Mouse (Mus musculus) liver, adult 2 months (tissue): ENCODE measurements around the gene Vmn1r91. TPM values are rescaled to one million over a fixed set of nuclear protein-coding genes. Genes with fewer than 3 reads are reported as not detected.
"Not testable (repeated sequence)": the region's sequence is repeated elsewhere in the genome, so short reads cannot be mapped to it uniquely, and the experiment has no call there.

Source experiments
- DNase-seq: peaks from one replicate; pipeline ENCODE4 v3.0.0-alpha.2; 2011; ENCODE audit warnings: low read depth, low spot score; ENCODE audit errors: extremely low read depth
- H3K27ac ChIP-seq: fragments of 200-500 bp; replicated peaks from 2 replicates; pipeline ENCODE4 v1.5.1; 2012; ENCODE audit warnings: low read depth, mild to moderate bottlenecking, control low read depth, inconsistent platforms, low read length; ENCODE audit not compliant: insufficient read depth
- H3K27me3 ChIP-seq: fragments of 200-500 bp; 2 replicates; pipeline ENCODE4 v1.6.1; 2012; ENCODE audit warnings: mild to moderate bottlenecking, moderate library complexity, low read length, inconsistent platforms; ENCODE audit not compliant: control insufficient read depth, insufficient read depth
- H3K36me3 ChIP-seq: fragments of 200-500 bp; 2 replicates; pipeline ENCODE4 v1.6.1; 2012; ENCODE audit warnings: low read length, inconsistent platforms; ENCODE audit not compliant: control insufficient read depth, insufficient read depth
- H3K4me1 ChIP-seq: fragments of 200-500 bp; 2 replicates; pipeline ENCODE4 v1.6.1; 2011; ENCODE audit warnings: low read length; ENCODE audit not compliant: control insufficient read depth, insufficient read depth
- H3K4me3 ChIP-seq: fragments of 200-500 bp; 2 replicates; pipeline ENCODE4 v1.5.1; 2011; ENCODE audit warnings: low read depth, mild to moderate bottlenecking, control low read depth, low read length, moderate library complexity; ENCODE audit not compliant: insufficient read depth
- H3K79me2 ChIP-seq: fragments of 200-500 bp; 2 replicates; pipeline ENCODE4 v1.6.1; 2012; ENCODE audit warnings: inconsistent platforms, mild to moderate bottlenecking, low read length, moderate library complexity; ENCODE audit not compliant: control insufficient read depth, insufficient read depth
- H3K9ac ChIP-seq: fragments of 200-500 bp; 2 replicates; pipeline ENCODE4 v1.6.1; 2012; ENCODE audit warnings: low read depth, mild to moderate bottlenecking, control low read depth, inconsistent platforms, low read length
- WGBS: fragments of 180-500 bp; shearing (Covaris S2); methylation state at CpG from one replicate; pipeline ENCODE4 v1.1.7; 2018; 5-methylcytosine and 5-hydroxymethylcytosine counted together
- polyA plus RNA-seq: library from polyadenylated mRNA; depleted of rRNA; stranded (reverse); fragments of >200 nt; gene quantifications from 2 replicates; pipeline ENCODE4 v1.2.3, GENCODE M21; 2012; rRNA removed
- total RNA-seq: library from RNA; depleted of rRNA; stranded (reverse); fragments of >200 nt; gene quantifications from 2 replicates; pipeline ENCODE4 v1.2.3, GENCODE M21; 2014; rRNA removed

The Vmn1r91 gene
- total RNA-seq = not detected in 2 replicates
- polyA plus RNA-seq = not detected in 2 replicates

- not testable (repeated sequence) for H3K4me1 ChIP-seq, H3K9ac ChIP-seq, H3K4me3 ChIP-seq, H3K79me2 ChIP-seq, DNase-seq, H3K27me3 ChIP-seq, H3K27ac ChIP-seq, H3K36me3 ChIP-seq
- WGBS = 70% methylated on average over 5 of the region's 5 CpGs
These were observed at the start of gene Vmn1r91 for GRCm38 (mm10) chr7:20099380-20099779. TSS of gene Vmn1r91 (plus strand) at chr7:20099680.

- H3K9ac ChIP-seq = not testable (repeated sequence)
- 70% methylated on average over 4 of the region's 4 CpGs for WGBS
These were observed 35.4 kb upstream of the Vmn1r91 start for GRCm38 (mm10) chr7:20064100-20064499.

GRCm38 (mm10) chr7:20078118-20078517 is 21.4 kb upstream of the Vmn1r91 start:
- H3K36me3 ChIP-seq, H3K79me2 ChIP-seq, H3K27ac ChIP-seq, H3K4me1 ChIP-seq, H3K4me3 ChIP-seq, H3K27me3 ChIP-seq, H3K9ac ChIP-seq, DNase-seq: not testable (repeated sequence)
- 71% methylated on average over 18 of the region's 18 CpGs for WGBS

More at GRCm38 (mm10) chr7:20064100-20064499, 35.4 kb upstream of the Vmn1r91 start:
- H3K4me1 ChIP-seq, H3K27ac ChIP-seq, H3K79me2 ChIP-seq, H3K36me3 ChIP-seq, H3K4me3 ChIP-seq, DNase-seq, H3K27me3 ChIP-seq: not testable (repeated sequence)

GRCm38 (mm10) chr7:20122479-20122878 is 23.0 kb downstream of the Vmn1r91 start, which contains the start of gene Gm16442:
TSS of gene Gm16442 (minus strand) at chr7:20122579.
- no CpG with 5 or more reads among the region's 2 CpGs for WGBS
- not testable (repeated sequence) for H3K27me3 ChIP-seq, H3K36me3 ChIP-seq, DNase-seq, H3K4me3 ChIP-seq, H3K27ac ChIP-seq, H3K9ac ChIP-seq, H3K4me1 ChIP-seq, H3K79me2 ChIP-seq

- not testable (repeated sequence) for H3K9ac ChIP-seq, H3K4me1 ChIP-seq, H3K36me3 ChIP-seq, H3K79me2 ChIP-seq, H3K27ac ChIP-seq, H3K4me3 ChIP-seq, H3K27me3 ChIP-seq, DNase-seq
- no CpG with 5 or more reads among the region's 5 CpGs for WGBS
These were observed 39.5 kb downstream of the Vmn1r91 start, which contains the start of gene Vmn1r93 for GRCm38 (mm10) chr7:20138988-20139387. TSS of gene Vmn1r93 (minus strand) at chr7:20139088.

Other genes with a start within 250 kb of the Vmn1r91 start
- not detected in 2 replicates for gene Gm19345, start 247.7 kb upstream of the Vmn1r91 start, total RNA-seq
- 0.11 TPM in 1 of 2 replicates, not detected in the other for gene Gm19345, start 247.7 kb upstream of the Vmn1r91 start, polyA plus RNA-seq
- gene Ceacam16, start 238.4 kb upstream of the Vmn1r91 start, total RNA-seq = 0.09 and 0.34 TPM in 2 replicates
- gene Ceacam16, start 238.4 kb upstream of the Vmn1r91 start, polyA plus RNA-seq = 0.09 and 0.11 TPM in 2 replicates
- gene Ceacam19, start 211.7 kb upstream of the Vmn1r91 start, total RNA-seq = not detected in 2 replicates
- not detected in 2 replicates for gene Ceacam19, start 211.7 kb upstream of the Vmn1r91 start, polyA plus RNA-seq
- gene Pvr, start 178.5 kb upstream of the Vmn1r91 start, total RNA-seq = 5.1 and 7.6 TPM in 2 replicates
- gene Pvr, start 178.5 kb upstream of the Vmn1r91 start, polyA plus RNA-seq = 3.4 and 6.8 TPM in 2 replicates
- gene Igsf23, start 148.9 kb upstream of the Vmn1r91 start, total RNA-seq = 0.09 and 0.13 TPM in 2 replicates
- 0.78 and 1.6 TPM in 2 replicates for gene Igsf23, start 148.9 kb upstream of the Vmn1r91 start, polyA plus RNA-seq
- not detected in 2 replicates for gene Ceacam20, start 134.3 kb upstream of the Vmn1r91 start, total RNA-seq
- gene Ceacam20, start 134.3 kb upstream of the Vmn1r91 start, polyA plus RNA-seq = not detected in 2 replicates
- not detected in 2 replicates for gene Nlrp9b, start 108.2 kb upstream of the Vmn1r91 start, total RNA-seq
- not detected in 2 replicates for gene Nlrp9b, start 108.2 kb upstream of the Vmn1r91 start, polyA plus RNA-seq
- not detected in 2 replicates for gene Gm16442, start 22.9 kb downstream of the Vmn1r91 start, total RNA-seq
- gene Gm16442, start 22.9 kb downstream of the Vmn1r91 start, polyA plus RNA-seq = not detected in 2 replicates
- not detected in 2 replicates for gene Vmn1r93, start 39.4 kb downstream of the Vmn1r91 start, total RNA-seq
- gene Vmn1r93, start 39.4 kb downstream of the Vmn1r91 start, polyA plus RNA-seq = not detected in 2 replicates
- gene Vmn1r94, start 68.7 kb downstream of the Vmn1r91 start, total RNA-seq = not detected in 2 replicates
- gene Vmn1r94, start 68.7 kb downstream of the Vmn1r91 start, polyA plus RNA-seq = not detected in 2 replicates
- gene Vmn1r95, start 94.0 kb downstream of the Vmn1r91 start, total RNA-seq = not detected in 2 replicates
- gene Vmn1r95, start 94.0 kb downstream of the Vmn1r91 start, polyA plus RNA-seq = not detected in 2 replicates
- not detected in 2 replicates for gene Gm6164, start 105.9 kb downstream of the Vmn1r91 start, total RNA-seq
- gene Gm6164, start 105.9 kb downstream of the Vmn1r91 start, polyA plus RNA-seq = not detected in 2 replicates
- gene Gm4498, start 134.1 kb downstream of the Vmn1r91 start, total RNA-seq = not detected in 2 replicates
- gene Gm4498, start 134.1 kb downstream of the Vmn1r91 start, polyA plus RNA-seq = not detected in 2 replicates
- gene Gm5890, start 163.2 kb downstream of the Vmn1r91 start, total RNA-seq = not detected in 2 replicates
- not detected in 2 replicates for gene Gm5890, start 163.2 kb downstream of the Vmn1r91 start, polyA plus RNA-seq
- gene Gm4133, start 234.4 kb downstream of the Vmn1r91 start, total RNA-seq = not detected in 2 replicates
- gene Gm4133, start 234.4 kb downstream of the Vmn1r91 start, polyA plus RNA-seq = not detected in 2 replicates